Comparison of ENCODE assay signal across 9 mouse cellular contexts in genomic region chr3:145729531-145729930, GRCm38 (mm10). TPM values are rescaled to one million over a fixed set of nuclear protein-coding genes. Genes with fewer than 3 reads are reported as not detected.
DNase-seq lines count a peak whose midpoint lies in the region; ATAC-seq and TF ChIP-seq lines count a peak whose summit lies in the region.
"Had no signal": no experiment of that assay in that cellular context is flagged by ENCODE, and none has a peak within 500 bp of the region (broad histone marks: within the 10 kb centered on the region; RNA-seq: fewer than 3 reads in every experiment).

No protein-coding gene starts in this region.

- H3K27me3 ChIP-seq in intestine, postnatal 0 days (replicated peaks; ENCODE audit: control insufficient read depth, insufficient read depth, low read length), result no peaks in the 10 kb centered on the region
- no peaks in the 10 kb centered on the region for H3K27me3 ChIP-seq in intestine, embryonic 16.5 days (replicated peaks; ENCODE audit: control insufficient read depth, insufficient read depth, low read length)
- no peaks in the 10 kb centered on the region for H3K27me3 ChIP-seq in Patski
- no peaks in the 10 kb centered on the region for H3K27me3 ChIP-seq in stomach, postnatal 0 days (ENCODE audit: control insufficient read depth, insufficient read depth, low read length)

- POLR2A ChIA-PET in Patski (lab: Charles Lee), result interaction anchor here (0.5 to 5.9 kb wide), 4 partner anchors 33 to 83 kb away, joined by 3 to 51 read pairs (median 6); partner anchors contain the start of gene Ccn1

- no peaks in the 10 kb centered on the region for H3K4me1 ChIP-seq in intestine, postnatal 0 days (replicated peaks; ENCODE audit: control insufficient read depth, insufficient read depth, low read length)
- peaks cover 7% of the 10 kb centered on the region for H3K4me1 ChIP-seq in intestine, embryonic 16.5 days (ENCODE audit: control insufficient read depth, insufficient read depth, low read length)
- H3K4me1 ChIP-seq in stomach, postnatal 0 days (replicated peaks; ENCODE audit: control insufficient read depth, insufficient read depth), result no peaks in the 10 kb centered on the region

- WGBS in intestine, postnatal 0 days, result 77% methylated on average over 4 of the region's 4 CpGs
- 65% methylated on average over 4 of the region's 4 CpGs for WGBS in intestine, embryonic 16.5 days
- 55% methylated on average over 4 of the region's 4 CpGs for WGBS in stomach, postnatal 0 days

- no peak overlapping the region for H3K27ac ChIP-seq in intestine, postnatal 0 days (ENCODE audit: low read depth, low read length)
- no peak overlapping the region for H3K27ac ChIP-seq in intestine, embryonic 16.5 days (ENCODE audit: low read length)
- H3K27ac ChIP-seq in stomach, postnatal 0 days (replicated peaks), result no peak overlapping the region
- H3K27ac ChIP-seq: macrophage had no signal

- CTCF ChIA-PET in Patski (lab: Charles Lee), result interaction anchor here (0.7 to 3.7 kb wide), 36 partner anchors 8 to 322 kb away, joined by 3 to 22 read pairs (median 4); partner anchors contain the start of gene Ccn1

- no peak for TF ChIP-seq EP300 in stomach, postnatal 0 days (optimal IDR thresholded peaks at IDR 0.05)

- no peak overlapping the region for H3K4me2 ChIP-seq in intestine, postnatal 0 days (replicated peaks; ENCODE audit: low read depth)
- H3K4me2 ChIP-seq in intestine, embryonic 16.5 days (ENCODE audit: low read depth, low read length), result no peak overlapping the region
- no peak overlapping the region for H3K4me2 ChIP-seq in stomach, postnatal 0 days (replicated peaks; ENCODE audit: low read depth)

- no peaks in the 10 kb centered on the region for H3K9me3 ChIP-seq in intestine, postnatal 0 days (ENCODE audit: control insufficient read depth)
- no peaks in the 10 kb centered on the region for H3K9me3 ChIP-seq in intestine, embryonic 16.5 days (ENCODE audit: control insufficient read depth, low read length)
- no peaks in the 10 kb centered on the region for H3K9me3 ChIP-seq in stomach, postnatal 0 days (ENCODE audit: control insufficient read depth, low read length)

- in situ Hi-C loops in Patski (cut with MboI; ENCODE audit: low pct_unique_long_range_greater_than_20kb), result no loop called here

- TF ChIP-seq CTCF in intestine, postnatal 0 days (IDR thresholded peaks at IDR 0.05; ENCODE audit: low read depth), result peak; percentile 74
- TF ChIP-seq CTCF in Patski (IDR thresholded peaks at IDR 0.05), result peak; percentile 94
- peak; percentile 76 for TF ChIP-seq CTCF in stomach, postnatal 0 days (IDR thresholded peaks at IDR 0.05; ENCODE audit: low read depth)

- no peak overlapping the region for H3K9ac ChIP-seq in intestine, postnatal 0 days (ENCODE audit: low read depth, low read length)
- H3K9ac ChIP-seq in intestine, embryonic 16.5 days (ENCODE audit: low read depth, low read length), result no peak overlapping the region
- H3K9ac ChIP-seq in stomach, postnatal 0 days (ENCODE audit: low read length), result no peak overlapping the region

- no peak overlapping the region for H3K4me3 ChIP-seq in intestine, postnatal 0 days (ENCODE audit: low read depth, low read length)
- no peak overlapping the region for H3K4me3 ChIP-seq in intestine, embryonic 16.5 days (ENCODE audit: low read length)
- no peak overlapping the region for H3K4me3 ChIP-seq in stomach, postnatal 0 days (ENCODE audit: low read depth, low read length)

- no peaks in the 10 kb centered on the region for H3K36me3 ChIP-seq in intestine, postnatal 0 days (ENCODE audit: control insufficient read depth, insufficient read depth)
- H3K36me3 ChIP-seq in intestine, embryonic 16.5 days (ENCODE audit: control insufficient read depth, insufficient read depth, low read length), result no peaks in the 10 kb centered on the region
- H3K36me3 ChIP-seq in stomach, postnatal 0 days (ENCODE audit: control insufficient read depth, insufficient read depth, low read length), result no peaks in the 10 kb centered on the region

- peak; percentile 44 for DNase-seq in Patski (ENCODE audit: low read depth, low spot score)
- peak; percentile 57 to 70 for DNase-seq in heart, adult 18-20 months
- DNase-seq in kidney, postnatal 36 days, result peak; percentile 48 to 74
- no peak for DNase-seq in stomach, postnatal 0 days (ENCODE audit: low spot score)
- no peak for DNase-seq in ovary, adult 18-20 months (ENCODE audit: low spot score)

- no peak for ATAC-seq in intestine, postnatal 0 days
- no peak for ATAC-seq in intestine, embryonic 16.5 days
- ATAC-seq in Patski, result peak; percentile 74
- ATAC-seq in stomach, postnatal 0 days (ENCODE audit: low FRiP score, low TSS enrichment), result peak; percentile 60; the same call in 1 of the 2 replicates
- ATAC-seq in monocyte, adult 5-6 weeks (replicated peaks; ENCODE audit: insufficient number of reproducible peaks, low FRiP score, low TSS enrichment, poor library complexity, severe bottlenecking), result no peak

RNA-seq across cellular contexts. Expression of gene Ddah1, which starts 28.9 kb away (rescaled TPM):
- 24.9 and 25.9 TPM in 2 replicates for polyA plus RNA-seq in intestine, postnatal 0 days (2015; fragmentation: Nextera tagmentation; extraction: Ambion mirVana)
- polyA plus RNA-seq in intestine, embryonic 16.5 days (2015; fragmentation: Nextera tagmentation; extraction: Ambion mirVana), result 40.5 and 44.5 TPM in 2 replicates
- polyA plus RNA-seq in Patski (2021), result 138 TPM
- 1 to 10 TPM; 6.4 to 8.2 TPM for total RNA-seq in heart, adult 18-20 months (2021)
- 16.8 and 20.2 TPM in 2 replicates for polyA plus RNA-seq in stomach, postnatal 0 days (2015; fragmentation: Nextera tagmentation; extraction: Ambion mirVana)
- total RNA-seq in monocyte, adult 5-6 weeks (2017), result not detected in 3 replicates

Comparison
In these comparisons a context has a peak if more than half of its experiments do, and no peak if none do; other contexts are left out.
1. ATAC-seq: peak in Patski (single experiment) and stomach, postnatal 0 days (single experiment); none in intestine, postnatal 0 days (single experiment), intestine, embryonic 16.5 days (single experiment) and monocyte, adult 5-6 weeks (single experiment).
2. DNase-seq: peak in Patski (single experiment), heart, adult 18-20 months (2 of 2) and kidney, postnatal 36 days (2 of 2); none in stomach, postnatal 0 days (single experiment) and ovary, adult 18-20 months (single experiment).
3. Peak in every context shown above with its lines, with median percentiles within 50 percentile points of each other: CTCF ChIP-seq.